Mouse (Mus musculus): Measurements from ENCODE around the gene Gata3. TPM values are rescaled to one million over a fixed set of nuclear protein-coding genes. Genes with fewer than 3 reads are reported as not detected.
A peak's percentile ranks its signal among the peaks of the same experiment; 100 is the strongest.

Gata3 gene
- polyA plus RNA-seq, 1 experiment from 2014 or later, result 54.0 TPM

GRCm38 (mm10) chr2:9878564-9879081 lies 11.2 kb downstream of the Gata3 start:
- WGBS, result under 1% methylated on average over 33 of the region's 33 CpGs
- ATAC-seq (ENCODE audit: insufficient number of reproducible peaks, low FRiP score, low TSS enrichment, low read depth), result peak; percentile 34

DNA sequence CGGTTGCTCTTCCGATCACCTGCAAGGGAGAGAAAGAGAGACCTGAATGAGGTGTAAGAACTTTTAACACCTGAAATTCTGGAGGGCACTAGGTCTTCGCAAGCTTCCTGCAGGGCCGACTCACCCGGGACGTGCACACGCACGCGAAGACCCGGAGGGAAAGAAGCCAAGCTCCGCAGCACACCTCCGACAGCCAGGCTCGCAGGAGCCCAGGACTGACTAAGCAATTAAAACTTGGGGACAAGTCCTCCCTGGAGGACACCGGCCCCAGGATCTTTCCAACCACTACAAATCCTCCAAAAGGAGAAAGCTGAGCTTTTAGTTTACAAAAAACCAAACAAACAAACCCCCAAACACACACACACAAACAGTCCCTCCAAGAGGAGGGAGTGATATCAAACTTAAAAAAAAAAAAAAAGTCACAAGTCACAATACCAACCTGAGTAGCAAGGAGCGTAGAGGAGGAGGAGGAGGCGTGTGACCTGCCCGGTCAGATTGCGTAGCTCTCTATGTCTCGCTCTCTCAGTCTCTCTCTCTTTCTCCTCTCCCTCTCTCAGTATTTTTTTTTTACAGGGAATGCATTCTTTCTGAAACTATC lies 11.8 kb downstream of the Gata3 start:
- 0 out of 2 replicates have a peak overlapping the region, but pooled peaks have one; percentile 2 for H3K9ac ChIP-seq
- no peaks in the 10 kb centered on the region for H3K9me3 ChIP-seq (replicated peaks)
- peak overlapping the region; percentile 92 for H3K4me2 ChIP-seq (replicated peaks)
- no peak for ATAC-seq (ENCODE audit: insufficient number of reproducible peaks, low FRiP score, low TSS enrichment, low read depth)
- H3K4me1 ChIP-seq, result peaks cover 62% of the 10 kb centered on the region
- H3K27me3 ChIP-seq, result peaks cover 76% of the 10 kb centered on the region
- peak overlapping the region; percentile 85 for H3K27ac ChIP-seq (replicated peaks)
- WGBS, result under 1% methylated on average over 19 of the region's 19 CpGs
- H3K4me3 ChIP-seq (replicated peaks), result peak overlapping the region; percentile 54
- H3K36me3 ChIP-seq, result no peaks in the 10 kb centered on the region

More at GRCm38 (mm10) chr2:9878564-9879081, 11.2 kb downstream of the Gata3 start:
- H3K4me3 ChIP-seq (replicated peaks), result peak overlapping the region; percentile 54
- no peak overlapping the region for H3K9ac ChIP-seq
- H3K4me1 ChIP-seq, result peaks cover 68% of the 10 kb centered on the region
- H3K36me3 ChIP-seq, result no peaks in the 10 kb centered on the region
- peaks cover 76% of the 10 kb centered on the region for H3K27me3 ChIP-seq
- H3K27ac ChIP-seq (replicated peaks), result peak overlapping the region; percentile 85
- peak overlapping the region; percentile 92 for H3K4me2 ChIP-seq (replicated peaks)
- H3K9me3 ChIP-seq (replicated peaks), result no peaks in the 10 kb centered on the region

DNA sequence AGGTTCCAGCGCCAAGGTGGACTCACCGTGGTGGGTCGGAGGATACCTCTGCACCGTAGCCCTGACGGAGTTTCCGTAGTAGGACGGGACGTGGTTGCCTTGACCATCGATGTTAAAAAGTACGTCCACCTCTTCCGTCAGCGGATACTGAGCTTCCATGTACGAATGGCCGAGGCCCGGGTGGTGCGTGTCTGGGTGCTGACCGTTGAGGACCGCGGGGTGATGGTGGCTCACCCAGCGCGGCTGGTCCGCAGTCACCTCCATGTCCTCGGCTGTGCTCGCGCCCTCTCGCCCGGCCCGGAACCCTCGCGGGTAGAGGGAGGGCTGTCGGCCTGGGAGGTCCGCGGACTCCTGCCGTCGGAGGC lies 12.5 kb downstream of the Gata3 start:
- Histone ChIP-seq H3K4me2 (replicated peaks) (peak overlapping the region; percentile 92), H3K9me3 (replicated peaks) (no peaks in the 10 kb centered on the region), H3K4me3 (replicated peaks) (peak overlapping the region; percentile 54), H3K27ac (replicated peaks) (peak overlapping the region; percentile 69), H3K27me3 (peaks cover 71% of the 10 kb centered on the region), H3K9ac (peak overlapping the region; percentile 21), H3K4me1 (peaks cover 61% of the 10 kb centered on the region), H3K36me3 (no peaks in the 10 kb centered on the region)
- WGBS, result under 1% methylated on average over 35 of the region's 35 CpGs
- ATAC-seq (ENCODE audit: insufficient number of reproducible peaks, low FRiP score, low TSS enrichment, low read depth), result no peak

DNA sequence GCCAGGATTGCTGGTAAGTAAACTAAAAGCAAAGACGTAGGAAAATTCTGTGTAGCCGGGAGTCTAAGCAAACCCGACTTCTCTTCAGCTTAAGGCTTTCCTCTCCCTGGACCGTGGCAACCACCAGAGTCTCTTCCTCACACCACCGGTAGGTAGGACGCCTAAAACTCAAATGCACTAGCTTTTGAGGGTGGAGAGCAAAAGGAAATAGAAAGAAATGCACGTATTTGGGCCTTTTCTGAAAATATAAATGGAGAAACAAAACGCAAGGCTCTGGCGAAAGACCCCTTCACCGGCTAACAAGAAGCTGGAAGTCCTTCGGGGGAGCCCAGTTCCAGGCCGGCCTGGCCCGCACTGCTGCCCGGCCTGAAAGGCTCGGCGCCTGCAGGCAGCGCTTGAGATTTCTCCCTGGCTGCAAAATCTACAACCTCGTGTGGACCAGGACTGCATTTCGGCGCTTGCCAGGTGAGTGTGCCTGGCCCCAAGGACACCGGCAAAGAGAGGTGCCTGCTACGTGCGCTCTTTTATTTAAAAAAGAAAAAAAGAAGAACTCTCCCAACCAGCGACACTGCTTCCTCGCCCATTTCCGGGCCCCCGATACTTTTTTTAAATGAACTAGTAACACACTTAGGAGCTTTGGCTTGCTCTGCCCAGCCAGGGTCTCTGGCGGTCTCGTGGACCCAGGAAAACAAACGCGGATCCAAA lies 13.1 kb downstream of the Gata3 start:
- ATAC-seq (ENCODE audit: insufficient number of reproducible peaks, low FRiP score, low TSS enrichment, low read depth), result no peak
- Histone ChIP-seq H3K9ac (peak overlapping the region; percentile 21), H3K9me3 (replicated peaks) (no peaks in the 10 kb centered on the region), H3K36me3 (no peaks in the 10 kb centered on the region), H3K27me3 (peaks cover 70% of the 10 kb centered on the region), H3K4me2 (replicated peaks) (peak overlapping the region; percentile 92), H3K4me3 (replicated peaks) (peak overlapping the region; percentile 54), H3K27ac (replicated peaks) (peak overlapping the region; percentile 23), H3K4me1 (peaks cover 56% of the 10 kb centered on the region)
- WGBS, result 9% methylated on average over 31 of the region's 31 CpGs

DNA sequence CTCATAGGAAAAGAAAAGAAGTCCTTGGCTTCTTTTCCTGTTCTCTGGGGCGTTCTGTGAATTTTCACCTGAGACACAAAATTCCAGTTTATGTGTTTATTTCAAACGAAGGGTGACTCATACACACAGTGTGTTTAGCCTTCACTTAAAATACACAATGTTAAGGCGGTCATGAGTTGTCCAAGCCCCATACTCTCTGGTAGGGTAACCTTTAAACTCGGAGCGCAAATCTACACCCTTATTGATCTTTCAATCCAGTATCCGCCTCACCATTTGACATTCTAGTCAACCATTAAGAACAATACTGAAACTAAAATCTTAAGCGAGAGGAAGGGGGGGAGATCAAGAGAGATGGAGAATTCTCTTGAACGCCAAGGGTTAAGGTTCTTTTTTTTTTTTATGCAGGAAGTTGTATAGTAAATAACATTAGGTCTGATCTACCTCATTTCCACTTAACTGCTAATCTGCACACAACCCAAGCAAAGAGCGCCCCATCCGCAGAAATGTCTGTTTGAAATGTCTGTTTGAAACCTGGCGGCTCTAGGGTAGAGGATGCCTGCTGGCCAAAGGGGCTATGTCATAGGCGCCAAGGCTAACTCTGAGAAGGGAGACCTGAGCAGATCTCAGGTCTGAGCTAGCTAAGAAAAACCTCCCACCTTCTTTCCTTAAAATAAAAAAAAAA lies 14.0 kb downstream of the Gata3 start:
- Histone ChIP-seq H3K36me3 (no peaks in the 10 kb centered on the region), H3K27me3 (peaks cover 69% of the 10 kb centered on the region), H3K4me1 (peaks cover 49% of the 10 kb centered on the region), H3K4me2 (replicated peaks) (peak overlapping the region; percentile 92), H3K4me3 (replicated peaks) (peak overlapping the region; percentile 54), H3K27ac (replicated peaks) (no peak overlapping the region), H3K9ac (no peak overlapping the region), H3K9me3 (replicated peaks) (no peaks in the 10 kb centered on the region)
- no peak for ATAC-seq (ENCODE audit: insufficient number of reproducible peaks, low FRiP score, low TSS enrichment, low read depth)
- WGBS, result 32% methylated on average over 12 of the region's 12 CpGs

DNA sequence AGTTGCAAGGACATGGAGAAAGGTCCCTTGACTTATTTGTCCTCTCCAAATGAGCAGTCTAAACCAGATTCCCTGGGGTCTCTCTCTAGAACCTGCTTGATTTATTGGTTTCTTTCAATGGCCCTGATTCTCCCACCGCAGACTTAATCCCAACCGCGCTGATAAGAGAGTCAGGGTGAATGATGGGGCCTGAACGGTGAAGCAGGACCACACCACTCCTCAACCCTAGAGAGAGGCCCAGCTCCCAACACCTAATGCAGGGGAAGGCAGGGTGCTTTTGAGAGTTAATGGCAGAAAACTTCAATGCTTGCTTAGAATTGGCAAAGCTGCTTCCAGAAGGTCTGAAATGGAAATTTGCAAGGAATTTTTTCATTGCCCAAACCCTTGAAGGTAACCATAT lies 14.6 kb downstream of the Gata3 start:
- Histone ChIP-seq H3K4me1 (peaks cover 47% of the 10 kb centered on the region), H3K9ac (no peak overlapping the region), H3K4me3 (replicated peaks) (peak overlapping the region; percentile 54), H3K36me3 (no peaks in the 10 kb centered on the region), H3K4me2 (replicated peaks) (peak overlapping the region; percentile 92), H3K27ac (replicated peaks) (no peak overlapping the region), H3K9me3 (replicated peaks) (no peaks in the 10 kb centered on the region), H3K27me3 (peaks cover 67% of the 10 kb centered on the region)
- WGBS, result 19% methylated on average over 4 of the region's 4 CpGs
- ATAC-seq (ENCODE audit: insufficient number of reproducible peaks, low FRiP score, low TSS enrichment, low read depth), result no peak

GRCm38 (mm10) chr2:9874467-9875219 lies 15.2 kb downstream of the Gata3 start:
- no peak overlapping the region for H3K27ac ChIP-seq (replicated peaks)
- H3K4me1 ChIP-seq, result peaks cover 44% of the 10 kb centered on the region
- H3K36me3 ChIP-seq, result no peaks in the 10 kb centered on the region
- H3K4me2 ChIP-seq (replicated peaks), result peak overlapping the region; percentile 92
- H3K9me3 ChIP-seq (replicated peaks), result no peaks in the 10 kb centered on the region
- no peak for ATAC-seq (ENCODE audit: insufficient number of reproducible peaks, low FRiP score, low TSS enrichment, low read depth)
- peaks cover 63% of the 10 kb centered on the region for H3K27me3 ChIP-seq
- no peak overlapping the region for H3K9ac ChIP-seq
- peak overlapping the region; percentile 54 for H3K4me3 ChIP-seq (replicated peaks)
- 13% methylated on average over 37 of the region's 39 CpGs for WGBS

GRCm38 (mm10) chr2:9873757-9874156 lies 16.1 kb downstream of the Gata3 start:
- H3K4me3 ChIP-seq (replicated peaks), result peak overlapping the region; percentile 54
- peak overlapping the region; percentile 92 for H3K4me2 ChIP-seq (replicated peaks)
- ATAC-seq (ENCODE audit: insufficient number of reproducible peaks, low FRiP score, low TSS enrichment, low read depth), result no peak
- 47% methylated on average over 2 of the region's 2 CpGs for WGBS
- H3K27ac ChIP-seq (replicated peaks), result no peak overlapping the region
- H3K27me3 ChIP-seq, result peaks cover 63% of the 10 kb centered on the region
- peaks cover 37% of the 10 kb centered on the region for H3K4me1 ChIP-seq
- H3K9me3 ChIP-seq (replicated peaks), result no peaks in the 10 kb centered on the region
- no peak overlapping the region for H3K9ac ChIP-seq
- H3K36me3 ChIP-seq, result no peaks in the 10 kb centered on the region

GRCm38 (mm10) chr2:9872682-9873081 lies 17.2 kb downstream of the Gata3 start:
- ATAC-seq (ENCODE audit: insufficient number of reproducible peaks, low FRiP score, low TSS enrichment, low read depth), result no peak
- 10% methylated on average over 12 of the region's 12 CpGs for WGBS
- H3K4me3 ChIP-seq (replicated peaks), result peak overlapping the region; percentile 54
- peaks cover 26% of the 10 kb centered on the region for H3K4me1 ChIP-seq
- no peak overlapping the region; the same call in 1 of the 2 replicates for H3K9ac ChIP-seq
- H3K9me3 ChIP-seq (replicated peaks), result no peaks in the 10 kb centered on the region
- no peak overlapping the region for H3K27ac ChIP-seq (replicated peaks)
- H3K36me3 ChIP-seq, result no peaks in the 10 kb centered on the region
- H3K4me2 ChIP-seq (replicated peaks), result peak overlapping the region; percentile 92
- H3K27me3 ChIP-seq, result peaks cover 58% of the 10 kb centered on the region

DNA sequence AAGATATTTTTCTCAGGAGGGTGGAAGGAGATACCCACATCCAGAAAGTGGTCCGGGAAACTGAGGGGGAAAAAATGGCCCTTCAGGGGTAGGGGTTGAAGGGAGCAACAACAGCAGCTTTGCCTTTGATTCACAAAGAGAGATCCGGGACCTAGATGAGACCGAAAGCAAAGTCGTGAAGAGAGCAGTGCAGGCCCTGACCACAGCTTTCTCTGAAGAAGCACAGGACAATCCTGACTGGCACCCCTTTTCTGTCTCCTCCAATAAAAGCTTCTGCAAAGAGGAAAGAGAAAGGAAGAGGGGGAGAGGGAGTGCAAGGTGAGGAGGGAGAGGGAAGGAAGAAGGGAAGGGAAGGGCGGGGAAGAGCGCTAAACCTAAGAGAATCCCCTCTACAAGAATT lies 18.0 kb downstream of the Gata3 start:
- peaks cover 51% of the 10 kb centered on the region for H3K27me3 ChIP-seq
- H3K9ac ChIP-seq, result no peak overlapping the region
- no peaks in the 10 kb centered on the region for H3K36me3 ChIP-seq
- peak overlapping the region; percentile 54 for H3K4me3 ChIP-seq (replicated peaks)
- no peaks in the 10 kb centered on the region for H3K9me3 ChIP-seq (replicated peaks)
- ATAC-seq (ENCODE audit: insufficient number of reproducible peaks, low FRiP score, low TSS enrichment, low read depth), result no peak
- 42% methylated on average over 6 of the region's 6 CpGs for WGBS
- H3K4me1 ChIP-seq, result peaks cover 18% of the 10 kb centered on the region
- no peak overlapping the region for H3K27ac ChIP-seq (replicated peaks)
- H3K4me2 ChIP-seq (replicated peaks), result peak overlapping the region; percentile 92
